Mouse (Mus musculus) E14TG2a.4 (cell line): ENCODE results near the gene Gm20388.

Experiments used
- CTCF ChIP-seq: conservative IDR thresholded peaks from 2 replicates; pipeline ENCODE4 v1.5.1; 2014; ENCODE audit warnings: low read length
- POU5F1 ChIP-seq: IDR thresholded peaks from 2 replicates; pipeline ENCODE4 v1.6.1; 2014; ENCODE audit warnings: low read length, borderline replicate concordance

- TF ChIP-seq CTCF (no peak), POU5F1 (no peak)
Measured at GRCm38 (mm10) chr8:122473911-122474421, 2563.3 kb downstream of the Gm20388 start.
